Mouse (Mus musculus): ENCODE measurements around the gene Gm7970. TPM values are rescaled to one million over a fixed set of nuclear protein-coding genes. Genes with fewer than 3 reads are reported as not detected.
"Not testable (repeated sequence)": the region's sequence is repeated elsewhere in the genome, so short reads cannot be mapped to it uniquely, and the experiment has no call there.

The Gm7970 gene
- polyA plus RNA-seq (2011; ENCODE audit: insufficient read depth, insufficient read length, low replicate concordance, missing spikeins), result not detected in 2 replicates

- not testable (repeated sequence) for H3K4me1 ChIP-seq (ENCODE audit: control insufficient read depth, insufficient read depth, low read length)
- no CpG with 5 or more reads among the region's 2 CpGs for WGBS
These were observed at the start of gene Gm7970 for GRCm38 (mm10) chr14:41555483-41555882. Gene Gm7970 (minus strand): TSS chr14:41555583.

GRCm38 (mm10) chr14:41600935-41601334, 45.6 kb upstream of the Gm7970 start:
- not testable (repeated sequence) for H3K4me1 ChIP-seq (ENCODE audit: control insufficient read depth, insufficient read depth, low read length); H3K27ac ChIP-seq (ENCODE audit: control insufficient read depth, insufficient read depth, low read depth, low read length, poor library complexity); H3K4me3 ChIP-seq (replicated peaks; ENCODE audit: control insufficient read depth, low read depth, low read length)
- 86% methylated on average over 15 of the region's 15 CpGs for WGBS

More at GRCm38 (mm10) chr14:41555483-41555882, at the start of gene Gm7970:
- H3K27ac ChIP-seq (ENCODE audit: control insufficient read depth, insufficient read depth, low read depth, low read length, poor library complexity); H3K4me3 ChIP-seq (replicated peaks; ENCODE audit: control insufficient read depth, low read depth, low read length): not testable (repeated sequence)

GRCm38 (mm10) chr14:41586346-41586745, 31.0 kb upstream of the Gm7970 start:
- H3K4me1 ChIP-seq (ENCODE audit: control insufficient read depth, insufficient read depth, low read length); H3K4me3 ChIP-seq (replicated peaks; ENCODE audit: control insufficient read depth, low read depth, low read length); H3K27ac ChIP-seq (ENCODE audit: control insufficient read depth, insufficient read depth, low read depth, low read length, poor library complexity): not testable (repeated sequence)
- 61% methylated on average over 1 of the region's 1 CpGs for WGBS

GRCm38 (mm10) chr14:41572911-41573310, 17.5 kb upstream of the Gm7970 start, which contains the start of gene 1700049E17Rik2:
Gene 1700049E17Rik2 (plus strand): TSS chr14:41573211.
- WGBS, result no CpG with 5 or more reads among the region's 1 CpGs
- not testable (repeated sequence) for H3K27ac ChIP-seq (ENCODE audit: control insufficient read depth, insufficient read depth, low read depth, low read length, poor library complexity); H3K4me3 ChIP-seq (replicated peaks; ENCODE audit: control insufficient read depth, low read depth, low read length); H3K4me1 ChIP-seq (ENCODE audit: control insufficient read depth, insufficient read depth, low read length)

GRCm38 (mm10) chr14:41524695-41525094, 30.7 kb downstream of the Gm7970 start:
- 68% methylated on average over 1 of the region's 1 CpGs for WGBS
- H3K4me3 ChIP-seq (replicated peaks; ENCODE audit: control insufficient read depth, low read depth, low read length); H3K27ac ChIP-seq (ENCODE audit: control insufficient read depth, insufficient read depth, low read depth, low read length, poor library complexity); H3K4me1 ChIP-seq (ENCODE audit: control insufficient read depth, insufficient read depth, low read length): not testable (repeated sequence)

GRCm38 (mm10) chr14:41520683-41521082, 34.7 kb downstream of the Gm7970 start:
- 71% methylated on average over 5 of the region's 5 CpGs for WGBS
- not testable (repeated sequence) for H3K27ac ChIP-seq (ENCODE audit: control insufficient read depth, insufficient read depth, low read depth, low read length, poor library complexity); H3K4me3 ChIP-seq (replicated peaks; ENCODE audit: control insufficient read depth, low read depth, low read length); H3K4me1 ChIP-seq (ENCODE audit: control insufficient read depth, insufficient read depth, low read length)

Other genes with a start within 250 kb of the Gm7970 start
- gene Gm5798, start 207.0 kb downstream of the Gm7970 start, polyA plus RNA-seq (2011; ENCODE audit: insufficient read depth, insufficient read length, low replicate concordance, missing spikeins), result not detected in 2 replicates
- not detected in 2 replicates for gene Gm7945, start 169.2 kb downstream of the Gm7970 start, polyA plus RNA-seq (2011; ENCODE audit: insufficient read depth, insufficient read length, low replicate concordance, missing spikeins)
- not detected in 2 replicates for gene Gm6482, start 147.3 kb downstream of the Gm7970 start, polyA plus RNA-seq (2011; ENCODE audit: insufficient read depth, insufficient read length, low replicate concordance, missing spikeins)
- gene Gm7954, start 102.1 kb downstream of the Gm7970 start, polyA plus RNA-seq (2011; ENCODE audit: insufficient read depth, insufficient read length, low replicate concordance, missing spikeins), result not detected in 2 replicates
- not detected in 2 replicates for gene Gm3486, start 66.1 kb downstream of the Gm7970 start, polyA plus RNA-seq (2011; ENCODE audit: insufficient read depth, insufficient read length, low replicate concordance, missing spikeins)
- not detected in 2 replicates for gene 1700049E17Rik2, start 17.6 kb upstream of the Gm7970 start, polyA plus RNA-seq (2011; ENCODE audit: insufficient read depth, insufficient read length, low replicate concordance, missing spikeins)
- not detected in 2 replicates for gene Gm3072, start 69.0 kb upstream of the Gm7970 start, polyA plus RNA-seq (2011; ENCODE audit: insufficient read depth, insufficient read length, low replicate concordance, missing spikeins)
- not detected in 2 replicates for gene Gm3676, start 90.9 kb upstream of the Gm7970 start, polyA plus RNA-seq (2011; ENCODE audit: insufficient read depth, insufficient read length, low replicate concordance, missing spikeins)
- gene Gm8068, start 146.3 kb upstream of the Gm7970 start, polyA plus RNA-seq (2011; ENCODE audit: insufficient read depth, insufficient read length, low replicate concordance, missing spikeins), result not detected in 2 replicates
- not detected in 2 replicates for gene Gm7929, start 195.0 kb upstream of the Gm7970 start, polyA plus RNA-seq (2011; ENCODE audit: insufficient read depth, insufficient read length, low replicate concordance, missing spikeins)
- gene Gm47189, start 216.9 kb upstream of the Gm7970 start, polyA plus RNA-seq (2011; ENCODE audit: insufficient read depth, insufficient read length, low replicate concordance, missing spikeins), result not detected in 2 replicates